Mouse (Mus musculus): ENCODE measurements around the gene Scrn1.

DNA sequence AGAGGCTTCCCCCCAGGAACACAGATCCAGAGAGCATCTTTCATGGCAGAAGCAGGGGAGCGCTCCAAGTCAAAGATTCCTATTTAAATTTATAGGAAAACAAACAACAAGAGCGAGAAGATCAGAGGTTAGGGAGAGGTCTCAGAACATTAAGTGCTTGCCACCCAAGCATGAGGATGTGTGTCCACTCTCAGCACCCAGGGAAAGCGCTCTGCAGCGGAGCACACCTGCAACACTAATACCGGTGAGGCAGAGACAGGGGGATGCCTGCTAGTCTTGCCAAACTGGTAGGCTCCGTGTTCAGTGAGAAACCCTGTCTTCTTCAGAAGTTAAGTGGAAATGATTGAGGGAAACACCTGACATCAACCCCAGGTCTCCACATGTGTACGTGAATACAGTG, 26.9 kb downstream of the Scrn1 start:
- TF ChIP-seq CTCF (IDR thresholded peaks at IDR 0.05; ENCODE audit: control insufficient read depth, insufficient read depth, low read length) (no peak), POLR2A (IDR thresholded peaks at IDR 0.05; ENCODE audit: borderline replicate concordance, control insufficient read depth, low read depth, low read length) (no peak)

Measured in bone marrow, adult 2 months (tissue).